Mouse (Mus musculus) midbrain, postnatal 0 days (tissue): ENCODE measurements at regions not wholly inside any gene's neighbourhood (a gene's known extent, or its start where the extent isn't known, plus 50 kb on each side); places are given as distances from the start of the nearest gene placed in this dataset.

ENCODE experiments used
- ATAC-seq: fragments of 200-750 bp; cut with Nextera tagmentation; 2 replicates; pipeline ENCODE4 v1.8.0; 2017; ENCODE audit warnings: moderate number of reproducible peaks, mild to moderate bottlenecking, moderate TSS enrichment, moderate library complexity; ENCODE audit not compliant: low FRiP score
- DNase-seq: peaks from one replicate; pipeline ENCODE4 v3.0.0-alpha.2; 2015; ENCODE audit warnings: low spot score
- H3K27ac ChIP-seq: fragments of 300-500 bp; sonication (generic); 2 replicates; pipeline ENCODE4 v1.5.1; 2014; ENCODE audit warnings: low read depth, mild to moderate bottlenecking, low read length, mixed read lengths
- H3K27me3 ChIP-seq: fragments of 300-500 bp; sonication (generic); 2 replicates; pipeline ENCODE4 v1.6.1; 2014; ENCODE audit warnings: low read length, control low read depth, mixed read lengths; ENCODE audit not compliant: insufficient read depth
- H3K36me3 ChIP-seq: fragments of 300-500 bp; sonication (generic); 2 replicates; pipeline ENCODE4 v1.6.1; 2014; ENCODE audit warnings: low read length, control low read depth, mixed read lengths; ENCODE audit not compliant: insufficient read depth
- H3K4me1 ChIP-seq: fragments of 300-500 bp; sonication (generic); 2 replicates; pipeline ENCODE4 v1.6.1; 2014; ENCODE audit warnings: mild to moderate bottlenecking, control low read depth, antibody characterized with exemption, low read length, mixed read lengths; ENCODE audit not compliant: insufficient read depth
- H3K4me2 ChIP-seq: fragments of 300-500 bp; sonication (generic); 2 replicates; pipeline ENCODE4 v1.6.1; 2014; ENCODE audit warnings: low read depth, mild to moderate bottlenecking, low read length, mixed read lengths; ENCODE audit not compliant: poor library complexity, severe bottlenecking
- H3K4me3 ChIP-seq: fragments of 300-500 bp; sonication (generic); 2 replicates; pipeline ENCODE4 v1.5.1; 2014; ENCODE audit warnings: low read depth, mild to moderate bottlenecking, low read length, moderate library complexity
- H3K9ac ChIP-seq: fragments of 300-500 bp; sonication (generic); replicated peaks from 2 replicates; pipeline ENCODE4 v1.6.1; 2014; ENCODE audit warnings: mild to moderate bottlenecking, low read length, moderate library complexity, mixed read lengths; ENCODE audit not compliant: poor library complexity, severe bottlenecking
- H3K9me3 ChIP-seq: fragments of 300-500 bp; sonication (generic); 2 replicates; pipeline ENCODE4 v1.6.1; 2016; ENCODE audit warnings: low read length, control low read depth
- CTCF ChIP-seq: IDR thresholded peaks from 2 replicates; pipeline ENCODE4 v1.5.1; 2016; ENCODE audit warnings: antibody characterized with exemption, mild to moderate bottlenecking
- WGBS: fragments of 180-500 bp; shearing (Covaris S2); extraction: QIAGEN DNeasy Blood & Tissue Kit; methylation state at CpG from one replicate; pipeline ENCODE4 v1.1.7; 2014; 5-methylcytosine and 5-hydroxymethylcytosine counted together

GRCm38 (mm10) chr6:13384469-13384868, 159.7 kb upstream of the Vwde start:
- 97% methylated on average over 1 of the region's 1 CpGs for WGBS
- H3K4me3 ChIP-seq, result no peak overlapping the region
- H3K4me2 ChIP-seq, result no peak overlapping the region
- DNase-seq (no peak), ATAC-seq (no peak)
- no peak overlapping the region for H3K27ac ChIP-seq
- no peaks in the 10 kb centered on the region for H3K36me3 ChIP-seq
- H3K4me1 ChIP-seq, result no peaks in the 10 kb centered on the region
- no peaks in the 10 kb centered on the region; the same call in 1 of the 2 replicates for H3K9me3 ChIP-seq
- H3K9ac ChIP-seq, result no peak overlapping the region
- H3K27me3 ChIP-seq, result no peaks in the 10 kb centered on the region
- TF ChIP-seq CTCF, result no peak

GRCm38 (mm10) chr6:13383211-13383610, 158.4 kb upstream of the Vwde start:
- no peaks in the 10 kb centered on the region; the same call in 1 of the 2 replicates for H3K9me3 ChIP-seq
- no peak overlapping the region for H3K4me3 ChIP-seq
- no peak for ATAC-seq
- TF ChIP-seq CTCF, result no peak
- H3K4me2 ChIP-seq, result no peak overlapping the region
- 91% methylated on average over 2 of the region's 2 CpGs for WGBS
- H3K36me3 ChIP-seq, result no peaks in the 10 kb centered on the region
- no peak overlapping the region for H3K9ac ChIP-seq
- DNase-seq, result no peak
- H3K27me3 ChIP-seq, result no peaks in the 10 kb centered on the region
- no peak overlapping the region for H3K27ac ChIP-seq
- H3K4me1 ChIP-seq, result no peaks in the 10 kb centered on the region

DNA sequence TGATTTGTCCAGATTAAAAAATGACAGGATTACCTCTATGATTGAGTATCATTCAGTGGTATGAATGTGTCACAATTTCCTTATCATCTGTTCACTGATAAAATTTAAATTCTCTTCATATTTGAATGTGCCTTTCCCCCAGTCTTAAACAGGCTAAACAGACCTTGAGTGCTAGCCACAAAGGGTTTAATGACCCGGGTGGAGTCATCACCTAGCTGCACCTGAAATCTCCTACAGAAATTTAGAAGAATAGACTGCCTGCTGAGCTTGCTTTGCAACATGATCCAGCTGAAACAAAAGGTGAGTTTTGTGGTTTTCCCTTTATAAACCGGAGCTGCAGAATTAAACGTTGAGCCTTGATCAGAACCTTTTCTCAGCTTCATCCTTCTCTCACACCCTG, 156.1 kb upstream of the Vwde start:
- no peak for ATAC-seq
- H3K4me2 ChIP-seq, result no peak overlapping the region

GRCm38 (mm10) chr6:13379727-13380126, 155.0 kb upstream of the Vwde start:
- H3K4me2 ChIP-seq, result no peak overlapping the region
- no peaks in the 10 kb centered on the region for H3K9me3 ChIP-seq
- ATAC-seq, result no peak
- H3K4me1 ChIP-seq, result no peaks in the 10 kb centered on the region
- no peaks in the 10 kb centered on the region for H3K36me3 ChIP-seq
- TF ChIP-seq CTCF, result no peak
- no peak overlapping the region for H3K4me3 ChIP-seq
- DNase-seq, result no peak
- H3K27me3 ChIP-seq, result no peaks in the 10 kb centered on the region
- no peak overlapping the region for H3K9ac ChIP-seq
- no peak overlapping the region for H3K27ac ChIP-seq

More for the DNA sequence above, 156.1 kb upstream of the Vwde start:
- no peaks in the 10 kb centered on the region for H3K27me3 ChIP-seq
- no peak for TF ChIP-seq CTCF
- H3K4me3 ChIP-seq, result no peak overlapping the region
- no peak overlapping the region for H3K27ac ChIP-seq
- no peaks in the 10 kb centered on the region for H3K9me3 ChIP-seq
- 59% methylated on average over 3 of the region's 3 CpGs for WGBS
- no peaks in the 10 kb centered on the region for H3K36me3 ChIP-seq
- no peak overlapping the region for H3K9ac ChIP-seq
- no peak for DNase-seq
- no peaks in the 10 kb centered on the region for H3K4me1 ChIP-seq

GRCm38 (mm10) chr6:13373896-13374295, 149.1 kb upstream of the Vwde start:
- no peak for ATAC-seq
- H3K4me2 ChIP-seq, result no peak overlapping the region
- no peak overlapping the region for H3K27ac ChIP-seq
- no peak overlapping the region for H3K9ac ChIP-seq
- H3K4me3 ChIP-seq, result no peak overlapping the region
- no peaks in the 10 kb centered on the region for H3K36me3 ChIP-seq
- WGBS, result 92% methylated on average over 1 of the region's 1 CpGs
- no peak for DNase-seq
- H3K27me3 ChIP-seq, result no peaks in the 10 kb centered on the region
- TF ChIP-seq CTCF, result no peak
- H3K9me3 ChIP-seq, result no peaks in the 10 kb centered on the region
- H3K4me1 ChIP-seq, result no peaks in the 10 kb centered on the region

DNA sequence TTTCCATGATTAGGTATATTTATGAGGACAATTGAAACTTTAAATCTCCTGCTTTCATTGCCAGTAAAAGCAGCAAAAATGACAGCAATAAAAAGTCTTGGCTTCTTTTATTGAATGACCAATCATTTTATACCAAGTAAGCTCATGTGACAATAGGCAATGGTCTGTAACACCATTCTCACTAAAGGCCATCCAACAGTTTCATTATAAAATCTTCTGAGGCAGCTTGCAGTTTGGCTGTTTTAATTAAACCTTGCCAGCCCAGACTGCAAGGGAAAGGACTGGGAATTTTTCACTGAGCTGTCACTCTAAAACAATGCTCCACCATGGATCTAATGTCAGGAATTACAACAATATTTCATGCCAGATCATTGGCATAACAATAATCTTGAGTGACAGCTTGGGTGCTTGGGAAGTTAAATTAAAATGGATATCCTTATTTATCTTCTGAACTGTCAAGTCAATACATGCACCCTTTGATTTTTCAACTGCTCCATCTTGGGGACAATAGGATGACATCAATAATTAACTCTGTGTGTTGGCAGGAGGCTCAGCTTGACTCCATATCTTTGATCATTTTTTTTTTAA, 145.0 kb upstream of the Vwde start:
- no peaks in the 10 kb centered on the region for H3K27me3 ChIP-seq
- no peak overlapping the region for H3K4me2 ChIP-seq
- ATAC-seq (no peak), DNase-seq (peak; percentile 7)
- H3K9me3 ChIP-seq, result no peaks in the 10 kb centered on the region
- H3K4me3 ChIP-seq, result no peak overlapping the region
- no peak overlapping the region for H3K27ac ChIP-seq
- H3K4me1 ChIP-seq, result no peaks in the 10 kb centered on the region
- H3K9ac ChIP-seq, result no peak overlapping the region
- H3K36me3 ChIP-seq, result no peaks in the 10 kb centered on the region
- no peak for TF ChIP-seq CTCF
